Mouse (Mus musculus): Measurements from ENCODE around the gene Smco2. TPM values are rescaled to one million over a fixed set of nuclear protein-coding genes. Genes with fewer than 3 reads are reported as not detected.

Smco2 gene
- not detected in 2 replicates for total RNA-seq (2023)

DNA sequence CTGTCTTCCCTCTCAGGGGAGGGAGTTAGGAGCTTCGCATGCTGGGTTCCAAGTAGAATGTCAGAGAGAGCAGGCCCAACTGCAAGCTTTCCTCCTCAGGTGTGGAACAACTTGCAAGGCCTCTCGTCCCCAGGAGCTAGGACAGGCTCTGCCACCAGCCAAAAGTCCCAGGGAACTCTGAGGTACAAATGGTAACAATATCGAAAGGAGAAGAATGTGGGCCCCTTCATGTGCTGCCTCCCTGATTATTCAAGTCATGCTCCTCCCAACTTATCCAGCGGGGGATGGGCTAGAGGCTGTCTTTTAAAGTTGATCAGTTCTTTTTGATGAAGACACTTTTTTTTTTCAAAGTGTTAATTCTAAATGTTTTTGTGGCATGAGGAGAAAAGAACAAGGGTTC is at the start of gene Smco2:
Gene Smco2, plus strand, starts transcription at position 55 of the 400 bp plus-strand sequence.

GRCm38 (mm10) chr6:146887958-146888659 is 38.2 kb downstream of the Smco2 start, which contains the start of gene Ppfibp1:
Gene Ppfibp1 (plus strand): TSS chr6:146888487.

Other genes starting within 250 kb of the Smco2 start
- 30.9 and 31.5 TPM in 2 replicates for gene Med21, start 207.6 kb upstream of the Smco2 start, total RNA-seq (2023)
- gene Tm7sf3, start 207.3 kb upstream of the Smco2 start, total RNA-seq (2023), result 18.6 and 21.5 TPM in 2 replicates
- gene Stk38l, start 125.1 kb upstream of the Smco2 start, total RNA-seq (2023), result 10.5 and 11.1 TPM in 2 replicates
- gene Arntl2, start 54.0 kb upstream of the Smco2 start, total RNA-seq (2023), result not detected in 2 replicates
- 2.2 and 6.7 TPM in 2 replicates for gene Ppfibp1, start 38.4 kb downstream of the Smco2 start, total RNA-seq (2023)
- gene 1700034J05Rik, start 104.3 kb downstream of the Smco2 start, total RNA-seq (2023), result not detected in 2 replicates
- gene Rep15, start 182.5 kb downstream of the Smco2 start, total RNA-seq (2023), result not detected in 2 replicates
- gene Mrps35, start 192.7 kb downstream of the Smco2 start, total RNA-seq (2023), result 14.1 and 21.9 TPM in 2 replicates
- not detected in 2 replicates for gene Mansc4, start 236.9 kb downstream of the Smco2 start, total RNA-seq (2023)
- gene Klhl42, start 241.3 kb downstream of the Smco2 start, total RNA-seq (2023), result 3.0 and 4.6 TPM in 2 replicates